Mouse (Mus musculus) stomach, postnatal 0 days (tissue): ENCODE measurements around the gene Nrarp. TPM values are rescaled to one million over a fixed set of nuclear protein-coding genes. Genes with fewer than 3 reads are reported as not detected.

Source experiments
- ATAC-seq: fragments of 200-750 bp; cut with Nextera tagmentation; 2 replicates; pipeline ENCODE4 v1.8.0; 2017; ENCODE audit not compliant: low FRiP score, low TSS enrichment
- DNase-seq: peaks from one replicate; pipeline ENCODE4 v3.0.0-alpha.2; 2016; ENCODE audit warnings: low spot score
- H3K27ac ChIP-seq: fragments of 300-500 bp; sonication (generic); replicated peaks from 2 replicates; pipeline ENCODE4 v1.5.1; 2014; ENCODE audit warnings: mild to moderate bottlenecking, control low read depth
- H3K27me3 ChIP-seq: fragments of 300-500 bp; sonication (generic); 2 replicates; pipeline ENCODE4 v1.6.1; 2014; ENCODE audit warnings: low read length; ENCODE audit not compliant: control insufficient read depth, insufficient read depth
- H3K36me3 ChIP-seq: fragments of 300-500 bp; sonication (generic); 2 replicates; pipeline ENCODE4 v1.6.1; 2014; ENCODE audit warnings: low read length, mixed read lengths; ENCODE audit not compliant: control insufficient read depth, insufficient read depth
- H3K4me1 ChIP-seq: fragments of 300-500 bp; sonication (generic); replicated peaks from 2 replicates; pipeline ENCODE4 v1.6.1; 2014; ENCODE audit warnings: antibody characterized with exemption; ENCODE audit not compliant: control insufficient read depth, insufficient read depth
- H3K4me2 ChIP-seq: fragments of 300-500 bp; sonication (generic); replicated peaks from 2 replicates; pipeline ENCODE4 v1.6.1; 2014; ENCODE audit warnings: low read depth, mild to moderate bottlenecking, control low read depth, moderate library complexity
- H3K4me3 ChIP-seq: fragments of 300-500 bp; sonication (generic); 2 replicates; pipeline ENCODE4 v1.5.1; 2014; ENCODE audit warnings: low read depth, low read length, control low read depth
- H3K9ac ChIP-seq: fragments of 300-500 bp; sonication (generic); 2 replicates; pipeline ENCODE4 v1.6.1; 2014; ENCODE audit warnings: mild to moderate bottlenecking, low read length, control low read depth, mixed read lengths
- H3K9me3 ChIP-seq: fragments of 300-500 bp; sonication (generic); 2 replicates; pipeline ENCODE4 v1.6.1; 2016; ENCODE audit warnings: low read length; ENCODE audit not compliant: control insufficient read depth
- CTCF ChIP-seq: IDR thresholded peaks from 2 replicates; pipeline ENCODE4 v1.5.1; 2016; ENCODE audit warnings: antibody characterized with exemption, low read depth, mild to moderate bottlenecking, moderate library complexity
- EP300 ChIP-seq: optimal IDR thresholded peaks from 2 replicates; pipeline ENCODE3; 2016; ENCODE audit warnings: antibody characterized with exemption
- WGBS: fragments of 180-500 bp; shearing (Covaris S2); extraction: QIAGEN DNeasy Blood & Tissue Kit; methylation state at CpG from one replicate; pipeline ENCODE4 v1.1.7; 2014; 5-methylcytosine and 5-hydroxymethylcytosine counted together
- polyA plus RNA-seq: library from polyadenylated mRNA; unstranded; fragments of >200 nt; fragmentation: Nextera tagmentation; extraction: Ambion mirVana; gene quantifications from 2 replicates; pipeline ENCODE4 v1.2.1, GENCODE M21; 2015

Gene Nrarp
- 25.3 and 25.6 TPM in 2 replicates for polyA plus RNA-seq

DNA sequence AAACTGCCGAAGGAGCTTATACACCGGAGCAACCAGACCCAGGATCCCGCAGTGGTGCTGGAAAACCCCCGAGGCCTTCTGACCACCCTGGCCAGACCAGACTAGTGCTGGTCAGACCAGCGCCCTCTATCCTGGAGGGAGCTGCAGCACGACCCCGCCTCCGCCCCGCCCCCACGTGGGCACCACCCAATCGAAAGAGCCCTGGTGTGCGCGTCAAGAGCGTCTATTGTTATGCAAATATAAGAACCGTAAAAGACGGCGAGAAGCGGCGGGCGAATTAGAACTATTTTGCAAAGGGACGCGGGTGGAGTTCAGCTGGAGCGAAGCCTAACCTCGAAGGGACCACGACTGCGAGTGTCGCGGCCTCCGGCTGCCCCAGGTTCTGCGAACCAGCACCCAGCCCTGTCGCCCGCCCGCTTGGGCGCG is at the start of gene Nrarp:
Nrarp (plus strand) TSS at position 281 of the 426 bp plus-strand sequence.
- under 1% methylated on average over 35 of the region's 35 CpGs for WGBS
- peak within 1 kb of the TSS; percentile 64 for H3K9ac ChIP-seq
- no peaks in the 10 kb centered on the region; the same call in 1 of the 2 replicates for H3K27me3 ChIP-seq
- ATAC-seq = peak; percentile 88
- H3K4me1 ChIP-seq = peaks cover 2% of the 10 kb centered on the region; the same call in 1 of the 2 replicates
- peak within 1 kb of the TSS; percentile 85 for H3K4me2 ChIP-seq
- DNase-seq = peak; percentile 96
- H3K9me3 ChIP-seq = no peaks in the 10 kb centered on the region
- no peaks in the 10 kb centered on the region for H3K36me3 ChIP-seq
- H3K4me3 ChIP-seq = peak within 1 kb of the TSS; percentile 58
- peak within 1 kb of the TSS; percentile 96 for H3K27ac ChIP-seq
- TF ChIP-seq CTCF (peak; percentile 73), EP300 (no peak)

GRCm38 (mm10) chr2:25131601-25132000 is 49.0 kb upstream of the Nrarp start:
- DNase-seq = no peak
- H3K4me1 ChIP-seq = no peaks in the 10 kb centered on the region; the same call in 1 of the 2 replicates
- ATAC-seq = no peak
- 82% methylated on average over 9 of the region's 9 CpGs for WGBS
- H3K4me2 ChIP-seq = no peak overlapping the region
- H3K36me3 ChIP-seq = no peaks in the 10 kb centered on the region
- no peak for TF ChIP-seq EP300
- no peak for TF ChIP-seq CTCF
- no peaks in the 10 kb centered on the region for H3K27me3 ChIP-seq
- H3K4me3 ChIP-seq = no peak overlapping the region
- H3K9ac ChIP-seq = no peak overlapping the region
- no peaks in the 10 kb centered on the region for H3K9me3 ChIP-seq
- no peak overlapping the region for H3K27ac ChIP-seq

- Histone ChIP-seq H3K4me2 (no peak overlapping the region), H3K27me3 (no peaks in the 10 kb centered on the region), H3K9ac (no peak overlapping the region), H3K36me3 (no peaks in the 10 kb centered on the region), H3K9me3 (no peaks in the 10 kb centered on the region), H3K4me3 (no peak overlapping the region), H3K27ac (no peak overlapping the region), H3K4me1 (no peaks in the 10 kb centered on the region)
- WGBS = 60% methylated on average over 6 of the region's 6 CpGs
- TF ChIP-seq EP300 (no peak), CTCF (no peak)
- DNase-seq (no peak), ATAC-seq (no peak)
Observed at GRCm38 (mm10) chr2:25137832-25138231, 42.7 kb upstream of the Nrarp start.

- Histone ChIP-seq H3K36me3 (no peaks in the 10 kb centered on the region), H3K4me3 (no peak overlapping the region), H3K9ac (no peak overlapping the region), H3K27ac (no peak overlapping the region), H3K4me1 (no peaks in the 10 kb centered on the region), H3K4me2 (no peak overlapping the region), H3K9me3 (no peaks in the 10 kb centered on the region), H3K27me3 (no peaks in the 10 kb centered on the region)
- WGBS = 57% methylated on average over 4 of the region's 4 CpGs
- TF ChIP-seq EP300 = no peak
- peak; percentile 56 for TF ChIP-seq CTCF
- ATAC-seq (no peak), DNase-seq (no peak)
Observed at GRCm38 (mm10) chr2:25141185-25141584, 39.4 kb upstream of the Nrarp start.

GRCm38 (mm10) chr2:25141921-25142320 is 38.6 kb upstream of the Nrarp start:
- no peaks in the 10 kb centered on the region for H3K4me1 ChIP-seq
- H3K27ac ChIP-seq = no peak overlapping the region
- no peak overlapping the region for H3K4me3 ChIP-seq
- H3K27me3 ChIP-seq = no peaks in the 10 kb centered on the region
- DNase-seq (no peak), ATAC-seq (no peak)
- H3K9me3 ChIP-seq = no peaks in the 10 kb centered on the region
- no peaks in the 10 kb centered on the region for H3K36me3 ChIP-seq
- no peak overlapping the region for H3K4me2 ChIP-seq
- no peak overlapping the region for H3K9ac ChIP-seq
- 65% methylated on average over 5 of the region's 5 CpGs for WGBS
- TF ChIP-seq CTCF (no peak), EP300 (no peak)

DNA sequence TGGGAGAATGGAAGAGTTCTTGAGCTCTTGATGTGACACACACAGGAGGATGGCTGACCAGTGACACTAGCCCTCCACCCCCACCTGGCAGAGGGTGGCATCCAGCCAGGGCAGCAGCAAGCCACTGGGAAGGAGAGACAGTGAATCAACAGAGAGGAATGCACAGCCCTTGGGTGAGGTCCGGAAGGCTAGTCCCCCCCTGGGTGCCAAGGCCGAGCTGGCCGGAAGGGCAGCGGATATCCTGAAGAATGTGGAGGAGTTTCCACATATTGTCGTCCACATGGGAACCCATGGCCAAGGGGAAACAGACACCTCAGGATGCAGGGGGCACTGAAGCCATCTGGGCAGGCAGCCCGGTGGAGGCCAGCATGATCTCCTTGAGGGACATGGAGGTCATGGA is 35.2 kb upstream of the Nrarp start:
- no peak for TF ChIP-seq EP300
- TF ChIP-seq CTCF = no peak
- Histone ChIP-seq H3K4me3 (no peak overlapping the region), H3K36me3 (no peaks in the 10 kb centered on the region), H3K9ac (no peak overlapping the region), H3K27me3 (no peaks in the 10 kb centered on the region), H3K4me2 (no peak overlapping the region), H3K9me3 (no peaks in the 10 kb centered on the region), H3K27ac (no peak overlapping the region), H3K4me1 (no peaks in the 10 kb centered on the region)
- WGBS = 75% methylated on average over 6 of the region's 6 CpGs
- DNase-seq = no peak
- ATAC-seq = no peak
